In the genomic region with DNA sequence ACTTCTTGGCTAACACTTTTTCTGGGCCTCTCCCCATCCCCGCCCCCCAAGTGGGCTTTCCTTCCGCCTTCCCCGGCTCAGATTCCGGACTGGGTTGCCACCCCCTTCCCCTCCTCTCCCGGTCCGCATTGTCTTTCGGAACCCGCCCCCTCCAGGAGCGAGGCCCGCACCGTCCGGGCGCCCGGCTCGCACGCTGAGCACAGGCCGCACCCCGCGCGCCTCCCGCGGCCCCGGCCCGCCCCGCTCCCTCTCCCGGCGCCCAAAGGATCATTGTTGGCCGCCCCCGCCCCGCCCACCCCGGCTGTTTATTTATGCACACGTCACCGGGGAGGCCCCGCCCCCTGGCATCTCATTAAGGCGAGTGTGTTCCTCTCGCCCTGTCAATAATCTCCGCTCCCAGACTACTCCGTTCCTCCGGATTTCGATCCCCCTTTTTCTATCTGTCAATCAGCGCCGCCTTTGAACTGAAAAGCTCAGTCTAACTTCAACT, we compare ENCODE assay signal across 7 mouse cellular contexts. TPM values are rescaled to one million over a fixed set of nuclear protein-coding genes. Genes with fewer than 3 reads are reported as not detected.
DNase-seq lines count a peak whose midpoint lies in the region; ATAC-seq and TF ChIP-seq lines count a peak whose summit lies in the region.

Gene Tcf7l2, plus strand, starts transcription at position 382 of the 490 bp plus-strand sequence.

- TF ChIP-seq CTCF in kidney, adult 2 months (conservative IDR thresholded peaks at IDR 0.05; ENCODE audit: insufficient read depth, insufficient read length, low read depth, low read length), result no peak
- no peak for TF ChIP-seq CTCF in small intestine, adult 2 months (IDR thresholded peaks at IDR 0.05; ENCODE audit: extremely low read depth, insufficient read length, insufficient replicate concordance, low read depth, low read length)

- peak within 1 kb of the TSS; percentile 91 for H3K9ac ChIP-seq in limb, embryonic 11.5 days (ENCODE audit: low read length)
- H3K9ac ChIP-seq in midbrain, embryonic 13.5 days (replicated peaks), result peak within 1 kb of the TSS; percentile 98

- H3K36me3 ChIP-seq in kidney, adult 2 months (ENCODE audit: control insufficient read depth, insufficient read depth, low read length), result no peaks in the 10 kb centered on the region
- H3K36me3 ChIP-seq in limb, embryonic 11.5 days (ENCODE audit: control insufficient read depth, insufficient read depth, low read length), result no peaks in the 10 kb centered on the region
- H3K36me3 ChIP-seq in midbrain, embryonic 13.5 days, result no peaks in the 10 kb centered on the region
- H3K36me3 ChIP-seq in small intestine, adult 2 months (ENCODE audit: control insufficient read depth, insufficient read depth, low read length), result peaks cover 3% of the 10 kb centered on the region; the same call in 1 of the 2 replicates

- H3K4me3 ChIP-seq in kidney, adult 2 months (ENCODE audit: insufficient read depth, low read depth, low read length), result peak within 1 kb of the TSS; percentile 82
- peak within 1 kb of the TSS; percentile 75 for H3K4me3 ChIP-seq in limb, embryonic 11.5 days (ENCODE audit: low read depth, low read length)
- H3K4me3 ChIP-seq in midbrain, embryonic 13.5 days (replicated peaks), result peak within 1 kb of the TSS; percentile 75
- peak within 1 kb of the TSS; percentile 98 for H3K4me3 ChIP-seq in small intestine, adult 2 months (ENCODE audit: low read depth, low read length)

- H3K27me3 ChIP-seq in kidney, adult 2 months (replicated peaks; ENCODE audit: control insufficient read depth, insufficient read depth, low read length), result no peaks in the 10 kb centered on the region
- H3K27me3 ChIP-seq in limb, embryonic 11.5 days (ENCODE audit: control insufficient read depth, insufficient read depth, low read length), result no peaks in the 10 kb centered on the region
- no peaks in the 10 kb centered on the region for H3K27me3 ChIP-seq in midbrain, embryonic 13.5 days
- no peaks in the 10 kb centered on the region; the same call in 1 of the 2 replicates for H3K27me3 ChIP-seq in small intestine, adult 2 months (ENCODE audit: control insufficient read depth, insufficient read depth, low read length)

- peak within 1 kb of the TSS; percentile 94 for H3K4me2 ChIP-seq in limb, embryonic 11.5 days (ENCODE audit: low read depth, severe bottlenecking)
- peak within 1 kb of the TSS; percentile 82 for H3K4me2 ChIP-seq in midbrain, embryonic 13.5 days (replicated peaks)

- 0 out of 2 replicates have a peak, but pooled peaks cover 2% of the 10 kb centered on the region for H3K4me1 ChIP-seq in kidney, adult 2 months (ENCODE audit: control insufficient read depth, insufficient read depth, low read length)
- H3K4me1 ChIP-seq in limb, embryonic 11.5 days (ENCODE audit: control insufficient read depth, insufficient read depth, low read length), result peaks cover 26% of the 10 kb centered on the region
- H3K4me1 ChIP-seq in midbrain, embryonic 13.5 days (replicated peaks), result peaks cover 50% of the 10 kb centered on the region
- H3K4me1 ChIP-seq in small intestine, adult 2 months (ENCODE audit: control insufficient read depth, insufficient read depth, insufficient read length, low read length), result peaks cover 23% of the 10 kb centered on the region

- peak; percentile 94 for DNase-seq in adrenal gland, postnatal 10 days
- peak; percentile 95 for DNase-seq in embryo, embryonic 9.5 days (ENCODE audit: extremely low spot score)
- peak; percentile 94 to 96 for DNase-seq in heart, adult 18-20 months
- peak; percentile 96 for DNase-seq in kidney, adult 2 months
- peak; percentile 93 for DNase-seq in limb, embryonic 11.5 days (ENCODE audit: low spot score)

- peak; percentile 89 for ATAC-seq in limb, embryonic 11.5 days (ENCODE audit: insufficient number of reproducible peaks, low FRiP score, low TSS enrichment, low read depth)
- peak; percentile 94 for ATAC-seq in midbrain, embryonic 13.5 days

- peak; percentile 37 for TF ChIP-seq POLR2A in kidney, adult 2 months (IDR thresholded peaks at IDR 0.05; ENCODE audit: low read depth, low read length)
- peak; percentile 95; the same call in 1 of the 2 replicates for TF ChIP-seq POLR2A in small intestine, adult 2 months (IDR thresholded peaks at IDR 0.05; ENCODE audit: low read depth, low read length)

- no peaks in the 10 kb centered on the region for H3K9me3 ChIP-seq in limb, embryonic 11.5 days (ENCODE audit: control insufficient read depth, low read length)
- no peaks in the 10 kb centered on the region for H3K9me3 ChIP-seq in midbrain, embryonic 13.5 days

- H3K27ac ChIP-seq in kidney, adult 2 months (ENCODE audit: insufficient read depth, low read depth, low read length), result peak within 1 kb of the TSS; percentile 88
- H3K27ac ChIP-seq in limb, embryonic 11.5 days (replicated peaks; ENCODE audit: low read depth, low read length), result peak within 1 kb of the TSS; percentile 99
- H3K27ac ChIP-seq in midbrain, embryonic 13.5 days, result peak within 1 kb of the TSS; percentile 98
- H3K27ac ChIP-seq in small intestine, adult 2 months (ENCODE audit: insufficient read depth, low read depth, low read length), result peak within 1 kb of the TSS; percentile 95

- WGBS in kidney, adult 2 months, result 1% methylated on average over 36 of the region's 42 CpGs
- under 1% methylated on average over 42 of the region's 42 CpGs for WGBS in limb, embryonic 11.5 days
- under 1% methylated on average over 42 of the region's 42 CpGs for WGBS in midbrain, embryonic 13.5 days
- 2% methylated on average over 39 of the region's 42 CpGs for WGBS in small intestine, adult 2 months

RNA-seq across cellular contexts. Expression of gene Tcf7l2, which starts in this region (rescaled TPM):
- 10 to 100 TPM; 22.8 to 26.1 TPM for total RNA-seq in adrenal gland, postnatal 10 days (2021)
- 10 to 100 TPM; 11.9 to 13.2 TPM for total RNA-seq in heart, adult 18-20 months (2021)
- 15.8 and 18.2 TPM in 2 replicates for polyA plus RNA-seq in kidney, adult 2 months (2012; rRNA removed)
- 225 and 233 TPM in 2 replicates for polyA plus RNA-seq in limb, embryonic 11.5 days (2014; fragmentation: Nextera tagmentation; extraction: Ambion mirVana)
- polyA plus RNA-seq in midbrain, embryonic 13.5 days (2015; fragmentation: Nextera tagmentation; extraction: Ambion mirVana), result 584 and 798 TPM in 2 replicates
- polyA plus RNA-seq in small intestine, adult 2 months (2012; rRNA removed), result 19.4 and 45.3 TPM in 2 replicates

Comparison
In these comparisons a context has a peak if more than half of its experiments do, and no peak if none do; other contexts are left out.
1. Peak in every context shown above with its lines: DNase-seq, ATAC-seq, H3K4me3 ChIP-seq and H3K27ac ChIP-seq.